ENCODE assay signal across 8 mouse cellular contexts in the genomic region with DNA sequence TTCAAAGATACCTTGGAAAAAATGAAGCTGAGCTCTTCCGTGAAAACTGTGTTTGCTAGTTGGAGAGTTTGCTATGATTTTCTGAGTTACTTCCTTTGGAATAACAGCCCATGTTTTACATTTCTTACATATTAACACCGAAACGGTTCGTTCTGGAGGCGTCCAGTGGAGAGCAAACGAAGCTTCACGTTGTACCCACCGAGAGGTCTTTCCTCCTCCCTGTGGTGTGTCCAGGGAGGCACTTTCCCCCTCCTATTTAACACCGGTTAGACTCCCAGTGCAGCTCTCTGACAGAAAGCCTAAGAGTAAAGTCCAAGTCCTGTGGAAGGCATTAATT. TPM values are rescaled to one million over a fixed set of nuclear protein-coding genes. Genes with fewer than 3 reads are reported as not detected.
DNase-seq lines count a peak whose midpoint lies in the region; ATAC-seq and TF ChIP-seq lines count a peak whose summit lies in the region.

No protein-coding gene starts in this region.

- H3K27me3 ChIP-seq in kidney, postnatal 0 days (ENCODE audit: insufficient read depth, low read length): no peaks in the 10 kb centered on the region
- H3K27me3 ChIP-seq in embryonic facial prominence, embryonic 15.5 days: peaks cover 15% of the 10 kb centered on the region
- no peaks in the 10 kb centered on the region for H3K27me3 ChIP-seq in hindbrain, embryonic 16.5 days (replicated peaks; ENCODE audit: control insufficient read depth, insufficient read depth, low read length)
- H3K27me3 ChIP-seq in midbrain, embryonic 15.5 days (replicated peaks): peaks cover 5% of the 10 kb centered on the region; the same call in 1 of the 2 replicates

- WGBS in kidney, postnatal 0 days: 40% methylated on average over 9 of the region's 9 CpGs
- 27% methylated on average over 9 of the region's 9 CpGs for WGBS in embryonic facial prominence, embryonic 15.5 days
- WGBS in hindbrain, embryonic 16.5 days: 21% methylated on average over 9 of the region's 9 CpGs
- WGBS in midbrain, embryonic 15.5 days: 29% methylated on average over 9 of the region's 9 CpGs

- peak overlapping the region; percentile 58 for H3K9ac ChIP-seq in kidney, postnatal 0 days (ENCODE audit: low read depth, low read length)
- no peak overlapping the region for H3K9ac ChIP-seq in embryonic facial prominence, embryonic 15.5 days
- peak overlapping the region; percentile 87; the same call in 1 of the 2 replicates for H3K9ac ChIP-seq in hindbrain, embryonic 16.5 days (ENCODE audit: low read depth, low read length)
- no peak overlapping the region; the same call in 1 of the 2 replicates for H3K9ac ChIP-seq in midbrain, embryonic 15.5 days

- no peaks in the 10 kb centered on the region for H3K36me3 ChIP-seq in kidney, postnatal 0 days (ENCODE audit: insufficient read depth, low read length)
- no peaks in the 10 kb centered on the region for H3K36me3 ChIP-seq in embryonic facial prominence, embryonic 15.5 days
- H3K36me3 ChIP-seq in hindbrain, embryonic 16.5 days (ENCODE audit: control insufficient read depth, insufficient read depth, low read length): no peaks in the 10 kb centered on the region
- no peaks in the 10 kb centered on the region for H3K36me3 ChIP-seq in midbrain, embryonic 15.5 days (replicated peaks)

- no peak for TF ChIP-seq CTCF in kidney, postnatal 0 days (IDR thresholded peaks at IDR 0.05; ENCODE audit: low read depth)

- no peaks in the 10 kb centered on the region for H3K9me3 ChIP-seq in kidney, postnatal 0 days (replicated peaks; ENCODE audit: low read length)
- H3K9me3 ChIP-seq in embryonic facial prominence, embryonic 15.5 days (replicated peaks): no peaks in the 10 kb centered on the region
- H3K9me3 ChIP-seq in hindbrain, embryonic 16.5 days (ENCODE audit: control insufficient read depth, low read length): no peaks in the 10 kb centered on the region
- no peaks in the 10 kb centered on the region for H3K9me3 ChIP-seq in midbrain, embryonic 15.5 days

- peak overlapping the region; percentile 74 for H3K27ac ChIP-seq in kidney, postnatal 0 days
- no peak overlapping the region for H3K27ac ChIP-seq in embryonic facial prominence, embryonic 15.5 days (replicated peaks)
- no peak overlapping the region for H3K27ac ChIP-seq in hindbrain, embryonic 16.5 days (ENCODE audit: low read depth, low read length)
- peak overlapping the region; percentile 77 for H3K27ac ChIP-seq in midbrain, embryonic 15.5 days

- ATAC-seq in kidney, postnatal 0 days (replicated peaks; ENCODE audit: low FRiP score, low read depth): no peak
- ATAC-seq in embryonic facial prominence, embryonic 15.5 days (ENCODE audit: insufficient number of reproducible peaks, low FRiP score, low TSS enrichment, low read depth): no peak
- ATAC-seq in hindbrain, embryonic 16.5 days: no peak
- no peak for ATAC-seq in midbrain, embryonic 15.5 days (replicated peaks)

- DNase-seq in kidney, postnatal 0 days (ENCODE audit: low spot score): no peak
- no peak for DNase-seq in kidney, postnatal 14 days
- no peak for DNase-seq in cerebellum, adult 11-12 months
- DNase-seq in layer of hippocampus, postnatal 10 days (ENCODE audit: low spot score in 2 of 2): no peak
- DNase-seq in thymus, postnatal 14 days: no peak

- peak overlapping the region; percentile 58 for H3K4me3 ChIP-seq in kidney, postnatal 0 days (replicated peaks; ENCODE audit: low read depth, low read length)
- H3K4me3 ChIP-seq in embryonic facial prominence, embryonic 15.5 days (replicated peaks): peak overlapping the region; percentile 46; the same call in 1 of the 2 replicates
- H3K4me3 ChIP-seq in hindbrain, embryonic 16.5 days (ENCODE audit: low read length): peak overlapping the region; percentile 69
- peak overlapping the region; percentile 57 for H3K4me3 ChIP-seq in midbrain, embryonic 15.5 days

- H3K4me1 ChIP-seq in kidney, postnatal 0 days (replicated peaks; ENCODE audit: insufficient read depth, low read length): no peaks in the 10 kb centered on the region; the same call in 1 of the 2 replicates
- H3K4me1 ChIP-seq in embryonic facial prominence, embryonic 15.5 days: peaks cover 25% of the 10 kb centered on the region
- H3K4me1 ChIP-seq in hindbrain, embryonic 16.5 days (ENCODE audit: control insufficient read depth, insufficient read depth, low read depth, low read length): peaks cover 5% of the 10 kb centered on the region; the same call in 1 of the 2 replicates
- peaks cover 21% of the 10 kb centered on the region for H3K4me1 ChIP-seq in midbrain, embryonic 15.5 days

- peak overlapping the region; percentile 93 for H3K4me2 ChIP-seq in kidney, postnatal 0 days (ENCODE audit: low read length)
- H3K4me2 ChIP-seq in embryonic facial prominence, embryonic 15.5 days (replicated peaks): peak overlapping the region; percentile 97
- peak overlapping the region; percentile 93 for H3K4me2 ChIP-seq in hindbrain, embryonic 16.5 days (ENCODE audit: low read length)
- peak overlapping the region; percentile 82 for H3K4me2 ChIP-seq in midbrain, embryonic 15.5 days

RNA-seq across cellular contexts. Expression of a gene that starts 1.0 kb away (rescaled TPM):
- polyA plus RNA-seq in kidney, postnatal 0 days (2015; fragmentation: Nextera tagmentation; extraction: Ambion mirVana): 74.1 and 84.5 TPM in 2 replicates
- 4.5 and 8.6 TPM in 2 replicates for polyA plus RNA-seq in embryonic facial prominence, embryonic 15.5 days (2015; fragmentation: Nextera tagmentation; extraction: Ambion mirVana)
- 9.7 and 11.9 TPM in 2 replicates for polyA plus RNA-seq in hindbrain, embryonic 16.5 days (2015; fragmentation: Nextera tagmentation; extraction: Ambion mirVana)
- polyA plus RNA-seq in midbrain, embryonic 15.5 days (2015; fragmentation: Nextera tagmentation; extraction: Ambion mirVana): 7.8 and 12.3 TPM in 2 replicates
- total RNA-seq in layer of hippocampus, postnatal 10 days (2021): 1 to 10 TPM; 1.3 to 2.8 TPM

RNA-seq across cellular contexts. Expression of a gene that starts 45.1 kb away (rescaled TPM):
- 32.5 and 34.9 TPM in 2 replicates for polyA plus RNA-seq in kidney, postnatal 0 days (2015; fragmentation: Nextera tagmentation; extraction: Ambion mirVana)
- polyA plus RNA-seq in embryonic facial prominence, embryonic 15.5 days (2015; fragmentation: Nextera tagmentation; extraction: Ambion mirVana): 33.8 and 34.2 TPM in 2 replicates
- 45.7 and 49.5 TPM in 2 replicates for polyA plus RNA-seq in hindbrain, embryonic 16.5 days (2015; fragmentation: Nextera tagmentation; extraction: Ambion mirVana)
- 40.0 and 41.0 TPM in 2 replicates for polyA plus RNA-seq in midbrain, embryonic 15.5 days (2015; fragmentation: Nextera tagmentation; extraction: Ambion mirVana)
- total RNA-seq in layer of hippocampus, postnatal 10 days (2021): 10 to 100 TPM; 45.5 to 49.6 TPM

RNA-seq across cellular contexts. Expression of a gene that starts 45.2 kb away (rescaled TPM):
- 178 and 189 TPM in 2 replicates for polyA plus RNA-seq in kidney, postnatal 0 days (2015; fragmentation: Nextera tagmentation; extraction: Ambion mirVana)
- polyA plus RNA-seq in embryonic facial prominence, embryonic 15.5 days (2015; fragmentation: Nextera tagmentation; extraction: Ambion mirVana): 202 and 211 TPM in 2 replicates
- 168 and 188 TPM in 2 replicates for polyA plus RNA-seq in hindbrain, embryonic 16.5 days (2015; fragmentation: Nextera tagmentation; extraction: Ambion mirVana)
- polyA plus RNA-seq in midbrain, embryonic 15.5 days (2015; fragmentation: Nextera tagmentation; extraction: Ambion mirVana): 227 and 232 TPM in 2 replicates
- 100 to 1,000 TPM; 136 to 139 TPM for total RNA-seq in layer of hippocampus, postnatal 10 days (2021)

Comparison
In these comparisons a context has a peak if more than half of its experiments do, and no peak if none do; other contexts are left out.
1. H3K27ac ChIP-seq: peak in kidney, postnatal 0 days (single experiment) and midbrain, embryonic 15.5 days (single experiment); none in embryonic facial prominence, embryonic 15.5 days (single experiment) and hindbrain, embryonic 16.5 days (single experiment).
2. H3K9ac ChIP-seq: peak in kidney, postnatal 0 days (single experiment) and hindbrain, embryonic 16.5 days (single experiment); none in embryonic facial prominence, embryonic 15.5 days (single experiment) and midbrain, embryonic 15.5 days (single experiment).
3. Peak in every context shown above with its lines, with median percentiles within 50 percentile points of each other: H3K4me2 ChIP-seq and H3K4me3 ChIP-seq.